Mouse (Mus musculus) right cerebral cortex, postnatal 4 days (tissue): Measurements from ENCODE around the gene Eif5.
"Not testable (repeated sequence)": the region's sequence is repeated elsewhere in the genome, so short reads cannot be mapped to it uniquely, and the experiment has no call there.

Experiments used
- DNase-seq: peaks from one replicate; pipeline ENCODE4 v3.0.0-alpha.2; 2022

Eif5 gene

DNA sequence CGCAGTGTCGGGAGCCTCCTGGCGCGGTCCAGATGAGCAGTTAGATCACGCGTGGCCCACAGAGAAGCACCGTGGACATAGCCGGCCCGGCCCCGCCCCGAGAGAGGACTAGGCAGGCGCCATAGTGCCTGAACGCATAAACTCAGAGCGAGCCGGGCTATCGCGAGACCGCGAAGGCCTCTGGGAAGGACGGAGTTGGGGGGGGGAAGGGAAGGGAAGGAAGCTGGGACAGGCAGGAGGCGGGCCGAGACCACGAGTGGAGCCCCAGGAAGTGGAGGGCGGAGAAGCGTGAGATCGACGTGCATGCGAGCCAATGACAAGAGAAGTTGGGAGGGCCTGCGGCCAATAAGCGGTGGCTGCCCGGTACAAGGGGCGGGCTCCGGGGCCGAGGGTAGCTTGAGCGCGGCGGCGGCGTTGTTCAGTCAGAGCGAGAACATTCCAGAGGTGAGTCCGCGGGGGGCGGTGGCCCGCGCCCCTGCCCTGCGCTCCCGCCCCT is at the start of gene Eif5:
Eif5 (plus strand) TSS at position 221 of the 496 bp plus-strand sequence.
- peak; percentile 99 for DNase-seq

DNA sequence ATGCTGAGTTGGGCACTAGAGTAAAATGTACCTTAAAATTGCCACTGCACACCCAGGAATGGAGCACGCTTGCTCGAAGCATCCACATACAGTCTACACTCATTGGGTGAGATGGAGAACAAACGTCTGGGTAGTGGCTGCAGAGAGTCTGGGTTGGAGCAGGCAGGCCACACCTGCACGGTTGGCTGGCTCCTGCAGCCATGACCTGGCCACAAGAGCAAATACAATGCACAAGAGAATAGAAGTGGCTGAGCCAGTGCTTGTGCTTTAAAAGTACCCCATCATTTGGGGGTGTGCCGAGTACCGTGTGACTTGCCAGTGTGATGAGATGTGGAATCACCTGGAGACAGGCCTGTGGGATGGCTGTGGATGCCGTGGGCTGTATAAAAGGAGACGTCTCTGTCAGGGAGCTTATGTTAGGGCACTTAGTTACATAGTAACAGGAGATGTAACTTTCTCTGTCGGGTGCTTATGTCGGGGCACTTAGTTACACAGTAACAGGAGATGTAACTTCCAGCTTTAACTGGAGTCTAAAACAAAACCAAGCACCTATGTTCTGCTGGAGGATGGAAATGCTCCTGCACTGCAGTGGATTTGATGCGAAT is 48.5 kb upstream of the Eif5 start:
- no peak for DNase-seq

DNA sequence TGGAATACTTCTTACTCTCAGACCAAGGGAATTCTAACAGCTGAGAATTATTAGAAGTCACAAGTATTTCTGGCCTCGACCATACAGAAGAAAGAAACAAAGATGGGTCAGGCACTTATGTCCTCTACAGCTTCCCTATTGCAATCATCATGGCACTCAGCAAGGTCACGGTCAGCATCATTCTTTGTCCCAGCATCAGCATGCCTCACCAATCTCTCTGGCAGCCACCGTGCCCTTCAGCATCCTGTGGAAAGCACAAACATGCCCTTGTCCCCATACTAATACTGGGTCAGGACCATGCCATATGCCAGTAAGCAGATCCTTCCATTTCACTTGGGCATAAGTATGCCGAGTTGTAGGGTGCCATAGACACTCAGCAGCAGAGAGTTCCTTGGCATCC is 42.9 kb upstream of the Eif5 start:
- no peak for DNase-seq

DNA sequence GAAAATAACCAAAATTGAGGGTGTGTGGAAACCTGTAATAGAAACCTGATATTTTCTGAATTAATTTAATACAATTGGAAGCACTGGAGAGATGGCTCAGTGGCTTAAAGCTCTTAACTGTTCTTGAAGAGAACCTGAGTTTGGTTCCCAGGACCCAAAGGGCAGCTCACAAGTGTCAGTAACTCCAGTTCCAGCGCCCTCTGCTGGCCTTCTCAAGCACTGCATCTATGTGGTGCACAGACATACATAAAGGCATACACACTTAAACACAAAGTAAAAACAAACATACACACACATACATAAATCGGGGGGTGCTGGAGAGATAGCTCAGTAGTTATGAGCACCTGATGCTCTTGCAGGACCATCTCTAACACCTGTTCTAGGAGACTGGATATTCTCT is 40.7 kb upstream of the Eif5 start:
- no peak for DNase-seq

DNA sequence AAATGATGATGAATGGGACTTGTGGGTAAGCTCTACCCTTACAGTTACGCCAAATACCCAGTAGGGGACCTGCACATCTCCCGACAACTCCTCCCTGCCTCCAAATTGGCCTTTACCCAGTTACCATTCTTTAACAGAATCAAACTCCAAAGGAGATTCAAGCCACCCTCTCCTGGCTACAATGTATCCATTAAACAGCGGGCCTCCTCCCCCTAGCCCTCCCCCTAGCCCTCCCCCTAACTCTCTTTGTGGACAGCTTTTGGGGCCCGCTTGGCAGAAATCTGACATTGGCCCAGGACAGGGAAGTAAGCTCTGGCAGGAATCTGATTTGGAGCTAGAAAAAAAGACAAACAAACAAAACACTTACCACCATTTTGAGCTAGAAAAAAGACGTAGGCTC is 38.2 kb upstream of the Eif5 start:
- no peak for DNase-seq

DNA sequence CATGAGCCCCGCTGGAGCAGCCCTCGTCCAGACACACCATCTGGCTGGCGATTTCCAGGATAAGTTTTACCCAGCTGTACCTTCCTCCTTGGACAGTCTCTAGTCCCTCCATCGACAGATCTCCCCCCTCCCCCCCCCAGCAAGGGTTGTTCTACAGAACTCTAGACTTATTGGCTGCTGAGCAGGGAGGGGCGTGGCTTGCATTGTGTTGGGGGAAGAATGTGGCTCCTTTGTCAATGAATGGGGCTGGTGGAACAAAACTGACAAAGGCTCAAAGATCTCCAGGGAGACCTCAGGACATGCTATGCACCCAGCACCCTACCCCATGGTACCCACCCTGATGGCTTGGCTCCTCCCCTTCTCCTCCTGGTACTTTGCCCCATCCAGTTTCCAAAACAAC is 37.1 kb upstream of the Eif5 start:
- no peak for DNase-seq

DNA sequence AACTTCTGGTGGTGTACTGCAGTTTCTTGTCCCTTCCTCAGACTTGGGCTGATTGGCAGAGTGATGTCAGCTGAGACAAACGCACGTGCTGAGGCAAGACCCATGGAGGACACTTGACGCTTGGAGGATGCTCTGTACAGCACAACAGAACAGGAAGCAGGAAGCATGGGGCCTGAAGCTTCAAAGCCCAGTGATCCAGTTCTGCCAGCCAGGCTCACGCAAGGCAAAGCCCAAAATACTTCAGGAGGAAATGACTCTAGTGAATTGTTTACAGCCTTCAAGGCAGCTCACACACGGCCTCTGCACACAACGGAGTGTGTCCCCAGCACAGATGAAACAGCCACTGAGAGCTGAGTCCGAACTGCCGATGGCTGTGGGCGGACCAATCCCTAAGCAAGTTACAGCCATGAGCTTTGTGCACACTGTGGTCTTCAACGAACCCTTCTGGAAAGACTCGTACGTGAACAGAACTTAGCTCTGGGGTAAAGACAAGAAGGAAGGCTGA is 34.7 kb upstream of the Eif5 start:
- DNase-seq, result no peak

DNA sequence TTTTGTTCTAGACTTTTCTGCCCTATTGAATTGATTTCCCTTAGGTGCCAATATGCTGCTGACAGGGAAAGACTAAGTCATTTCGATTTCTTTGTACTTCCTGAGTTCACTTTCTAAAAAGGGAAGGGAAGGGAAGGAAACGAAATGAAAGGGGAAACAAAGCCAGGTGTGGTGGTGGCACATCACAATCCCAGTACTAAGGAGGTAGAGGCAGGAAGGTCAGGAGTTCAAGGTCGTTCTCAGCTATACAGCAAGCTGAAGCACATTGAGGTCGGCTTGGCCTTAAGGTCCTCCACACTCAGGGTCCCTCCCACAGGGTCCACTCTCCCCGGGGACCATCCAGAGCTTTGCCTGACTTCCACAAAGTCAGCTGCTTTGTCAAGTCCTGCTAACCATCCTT is 34.2 kb upstream of the Eif5 start:
- DNase-seq, result no peak

DNA sequence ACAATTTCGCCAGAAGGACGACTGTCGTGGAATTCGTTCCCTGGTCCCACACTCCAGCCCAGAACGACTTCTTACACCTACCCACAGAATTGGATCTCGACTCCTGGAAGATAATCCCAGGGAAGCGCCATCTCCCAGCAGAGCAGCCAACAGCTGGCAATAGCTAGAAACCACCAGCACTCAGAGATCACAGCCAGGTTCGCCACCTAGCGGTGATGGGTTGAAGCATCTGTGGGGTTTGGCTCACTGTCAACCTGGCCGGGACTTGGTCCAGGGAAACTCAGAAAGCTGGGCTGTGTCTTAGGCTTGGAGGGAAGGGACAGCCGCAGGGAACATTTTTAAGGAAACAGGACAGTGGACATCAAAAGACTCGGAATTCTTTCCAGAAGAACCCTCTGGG is 32.9 kb upstream of the Eif5 start:
- peak; percentile 95 for DNase-seq

DNA sequence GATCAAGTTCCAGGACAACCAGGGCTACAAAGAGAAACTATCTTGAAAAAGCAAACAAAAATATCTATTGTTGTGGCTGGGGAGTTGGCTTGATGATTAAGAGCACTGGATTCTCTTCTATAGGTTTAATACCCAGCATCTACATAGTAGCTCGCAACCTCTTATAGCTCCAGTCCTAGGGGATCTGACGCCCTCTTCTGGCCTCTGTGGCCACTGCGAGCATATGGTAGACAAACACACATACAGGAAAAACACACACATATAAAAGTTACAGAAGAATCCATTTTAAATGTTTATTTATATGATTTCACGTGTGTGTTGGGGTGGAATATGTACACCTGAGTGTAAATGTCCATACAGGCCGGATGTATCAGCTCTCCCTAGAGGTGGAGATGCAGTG is 30.8 kb upstream of the Eif5 start:
- no peak for DNase-seq

DNA sequence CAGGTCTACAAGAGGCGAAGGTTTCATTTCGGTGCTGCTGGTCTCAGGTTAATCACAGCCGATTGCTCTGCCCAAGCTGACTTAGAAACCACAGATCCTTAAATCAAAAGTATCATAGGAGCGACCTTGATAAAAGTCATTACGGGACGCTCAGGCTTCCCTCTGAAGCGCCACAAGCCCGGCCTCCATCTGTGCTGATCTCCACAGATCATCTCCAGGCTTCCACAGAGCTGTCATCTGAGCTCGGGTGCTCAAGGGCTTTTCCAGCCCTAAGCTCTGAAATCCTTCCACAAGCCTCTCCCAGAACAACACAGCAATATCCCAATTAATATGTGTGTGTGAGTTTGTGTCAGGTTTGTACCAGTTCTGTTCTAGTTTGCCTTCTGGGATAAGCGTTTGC is 29.9 kb upstream of the Eif5 start:
- DNase-seq, result no peak

DNA sequence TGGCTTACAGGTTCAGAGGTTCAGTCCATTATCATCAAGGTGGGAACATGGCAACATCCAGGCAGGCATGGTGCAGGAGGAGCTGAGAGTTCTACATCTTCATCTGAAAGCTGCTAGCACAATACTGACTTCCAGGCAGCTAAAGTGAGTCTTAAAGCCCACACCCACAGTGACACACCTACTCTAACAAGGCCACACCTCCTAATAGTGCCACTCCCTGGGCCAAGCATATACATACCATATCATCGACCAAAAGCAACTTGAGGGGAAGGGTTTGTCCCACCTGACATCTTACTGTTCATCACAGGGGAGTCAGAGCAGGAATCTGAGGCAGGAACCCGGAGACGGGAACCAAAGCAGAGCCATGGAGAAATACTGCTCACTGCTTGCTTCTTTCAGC is 29.4 kb upstream of the Eif5 start:
- DNase-seq, result not testable (repeated sequence)

DNA sequence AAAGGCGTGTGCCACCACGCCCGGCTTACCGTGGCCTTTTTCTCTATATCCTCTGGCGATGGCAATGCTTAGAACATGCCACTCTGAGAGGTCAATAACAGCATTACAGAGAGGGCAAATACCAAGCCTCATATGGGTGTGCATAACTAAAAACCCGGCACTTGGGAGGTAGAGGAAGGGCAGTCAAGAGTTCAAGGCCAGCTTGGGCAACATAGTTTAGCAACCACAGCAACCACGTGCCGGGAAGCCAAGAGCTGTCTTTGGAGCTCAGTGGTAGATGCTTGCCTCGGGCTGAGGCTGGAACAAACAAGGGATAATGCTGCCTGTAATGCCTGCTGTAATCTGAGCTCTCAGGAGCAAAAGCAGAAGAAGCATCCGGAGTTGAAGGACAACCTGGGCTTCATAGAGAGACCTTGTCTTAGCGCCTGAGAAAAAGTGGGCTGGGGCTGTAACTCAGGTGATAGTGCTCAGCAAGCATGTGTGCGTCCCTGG is 25.2 kb upstream of the Eif5 start:
- DNase-seq, result no peak

DNA sequence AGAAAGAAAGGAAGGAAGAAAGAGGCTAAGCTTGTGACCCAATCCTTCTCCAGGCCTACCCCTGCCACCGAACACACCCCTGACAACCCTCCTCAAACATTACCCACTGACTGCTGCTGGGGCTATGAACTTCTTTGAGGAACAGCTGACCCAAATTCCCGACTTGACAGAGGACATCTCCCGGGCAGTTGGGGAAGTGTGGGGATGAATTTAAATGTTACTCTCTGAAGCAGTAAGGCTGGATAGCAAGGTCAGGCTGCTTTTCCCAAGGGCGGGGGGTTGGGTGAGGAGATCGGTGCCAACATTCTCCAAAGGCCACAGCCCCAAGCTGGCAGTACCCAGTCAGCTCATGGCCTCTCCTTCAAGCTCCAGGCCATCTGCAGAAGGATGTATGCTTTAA is 24.1 kb upstream of the Eif5 start:
- DNase-seq, result peak; percentile 22

DNA sequence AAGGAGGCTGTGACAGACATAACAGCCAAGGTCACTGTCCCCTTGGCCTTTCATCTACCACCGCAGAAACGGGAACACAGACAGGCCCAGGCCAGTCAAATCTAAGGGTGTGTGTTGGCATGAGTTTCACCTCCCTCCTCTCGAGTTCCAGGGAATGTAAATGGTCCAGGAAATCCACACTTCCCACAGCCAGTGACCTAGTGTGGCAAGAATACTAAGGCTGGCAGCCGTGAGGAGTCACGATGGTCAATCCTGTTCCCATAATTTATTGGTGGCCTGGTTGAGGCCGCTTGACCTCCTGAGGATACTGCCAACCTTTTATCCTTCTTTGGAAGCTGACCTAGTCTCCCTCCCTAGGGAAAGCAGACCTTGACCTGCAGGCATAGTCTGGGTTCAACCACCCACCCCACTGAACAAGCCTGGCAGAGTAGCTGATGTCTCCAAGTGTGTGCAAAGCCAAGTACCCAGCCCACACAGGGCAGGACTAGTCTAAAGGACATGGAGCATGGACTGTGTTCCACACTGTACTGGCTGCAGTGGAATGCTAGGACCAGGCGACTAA is 23.5 kb upstream of the Eif5 start:
- DNase-seq, result no peak

DNA sequence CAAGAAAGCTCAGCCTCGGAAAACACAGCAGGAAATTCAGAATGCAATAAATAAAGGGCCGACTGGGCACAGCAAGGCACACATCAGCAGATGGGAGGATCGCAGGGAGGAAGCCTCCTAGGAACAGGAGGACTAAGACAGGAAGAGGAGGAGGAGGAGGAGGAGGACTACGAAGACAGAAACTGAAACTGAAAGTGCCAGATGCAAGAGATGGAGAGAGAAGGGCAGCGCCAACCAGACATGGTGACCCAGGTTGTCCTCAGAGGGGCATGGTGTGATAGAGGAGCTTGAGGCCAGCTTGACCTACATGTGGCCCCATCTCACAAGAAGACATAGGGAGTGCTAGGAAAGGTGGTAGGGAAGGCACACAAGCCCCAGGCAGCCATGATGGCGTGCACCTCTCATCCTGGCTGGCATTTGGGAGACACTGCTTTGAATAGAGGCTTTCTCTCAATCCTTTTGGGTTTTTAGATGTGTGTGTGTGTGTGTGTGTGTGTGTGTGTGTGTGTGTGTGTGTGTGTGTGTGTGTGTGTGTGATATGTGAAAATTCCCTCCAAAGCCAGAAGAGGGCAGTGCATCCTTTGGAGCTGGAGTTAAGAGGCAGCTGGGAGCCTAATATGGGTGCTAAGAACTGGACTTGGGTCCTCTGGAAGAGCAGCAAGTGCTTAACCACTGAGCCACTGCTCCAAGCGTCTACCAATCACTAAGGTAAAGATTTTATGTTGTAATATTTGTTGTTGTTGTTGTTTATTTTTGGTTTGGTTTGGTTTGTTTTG is 22.8 kb upstream of the Eif5 start:
- no peak for DNase-seq

DNA sequence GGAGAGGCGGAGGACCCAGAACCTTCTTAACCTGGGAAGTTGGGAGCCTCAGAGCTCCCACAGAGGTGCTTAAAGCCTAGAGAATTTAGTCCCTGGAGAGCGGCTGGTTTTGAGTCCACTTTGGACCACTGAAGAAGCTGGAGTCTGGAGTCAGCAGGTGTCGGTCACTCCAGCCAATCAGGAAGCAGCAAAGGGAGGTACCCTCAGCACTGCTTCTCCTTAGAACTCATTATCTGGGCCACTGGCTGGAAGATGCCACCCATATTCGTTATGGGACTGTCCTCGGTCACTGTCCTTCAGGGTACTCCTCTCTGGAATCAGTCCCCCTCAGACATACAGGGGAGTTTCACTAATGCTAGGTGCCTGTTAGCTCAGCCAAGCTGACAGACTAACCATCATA is 21.9 kb upstream of the Eif5 start:
- no peak for DNase-seq

DNA sequence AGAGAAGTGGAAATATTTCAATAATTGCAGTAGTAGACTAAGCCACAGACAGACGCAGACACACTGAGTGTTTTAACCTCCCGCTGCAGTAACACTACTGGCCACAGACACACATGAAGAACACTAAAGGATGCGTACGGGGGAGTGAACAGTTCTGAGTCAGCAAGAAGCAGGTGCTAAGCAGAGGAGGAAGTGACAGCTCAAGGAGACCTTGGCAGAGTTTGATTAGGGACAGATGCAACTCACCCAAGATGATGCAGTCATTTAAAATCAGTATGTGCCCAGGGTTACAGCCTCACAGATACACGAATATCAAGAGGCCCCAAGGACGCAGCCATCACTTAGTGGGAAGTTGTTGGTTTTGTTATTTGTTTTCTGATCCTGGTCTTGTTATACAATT is 21.0 kb upstream of the Eif5 start:
- DNase-seq, result no peak

DNA sequence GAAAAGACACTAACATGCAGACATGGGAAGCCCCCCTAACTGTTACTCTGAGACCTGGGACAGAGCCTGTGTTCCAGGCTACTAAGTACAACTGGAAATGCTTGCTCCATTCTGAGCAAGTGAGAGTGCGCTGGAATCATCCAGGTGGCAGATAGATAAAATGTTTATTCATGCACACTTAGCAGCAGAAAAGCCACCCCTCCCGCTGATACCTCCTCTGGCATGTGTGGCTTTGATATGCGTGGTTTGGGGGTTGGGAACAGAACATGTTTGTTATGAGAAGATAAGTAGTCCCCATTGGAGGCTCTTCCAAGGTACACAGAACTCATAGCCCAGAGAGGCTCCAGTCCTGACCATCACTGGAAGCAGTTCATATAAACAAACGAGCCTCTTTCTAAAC is 19.9 kb upstream of the Eif5 start:
- DNase-seq, result no peak

DNA sequence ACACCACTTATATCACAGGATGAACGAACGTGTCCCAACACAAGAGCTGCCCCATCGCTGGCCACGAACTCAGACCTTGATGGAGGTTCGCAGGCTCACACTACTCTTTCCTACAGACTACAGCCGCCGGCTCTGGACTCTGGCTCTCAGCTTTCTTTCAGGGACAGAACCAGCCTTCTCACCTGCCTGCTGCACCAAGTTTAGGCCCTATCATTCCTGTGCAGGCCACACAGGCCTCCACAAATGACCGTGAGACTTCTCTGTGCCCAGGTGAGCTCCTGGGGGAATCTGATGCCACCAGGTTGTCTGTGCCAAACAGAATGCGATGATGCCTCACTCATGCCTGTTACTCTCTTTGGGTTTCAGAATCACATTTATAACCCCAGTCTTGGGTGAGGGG is 19.4 kb upstream of the Eif5 start:
- no peak for DNase-seq

DNA sequence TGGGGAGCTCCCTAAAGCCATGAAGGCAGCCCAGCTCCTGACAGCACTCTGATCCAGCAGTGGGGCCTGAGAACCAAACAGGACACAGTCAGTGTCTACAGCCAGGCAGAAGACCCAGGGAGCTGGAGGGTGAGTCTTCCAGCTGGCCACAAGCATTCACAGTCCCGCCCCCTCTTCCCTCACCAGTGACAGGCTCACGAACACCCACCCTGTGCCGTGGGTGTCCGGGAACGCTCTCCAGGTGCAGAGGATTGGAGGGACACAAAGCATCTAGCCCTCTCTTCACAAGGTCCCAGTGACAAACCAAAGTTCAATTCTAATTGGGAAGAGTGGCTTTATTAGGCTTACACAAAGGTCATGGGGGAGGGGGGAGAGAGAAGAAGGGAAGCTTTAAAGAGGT is 18.0 kb upstream of the Eif5 start:
- no peak for DNase-seq

DNA sequence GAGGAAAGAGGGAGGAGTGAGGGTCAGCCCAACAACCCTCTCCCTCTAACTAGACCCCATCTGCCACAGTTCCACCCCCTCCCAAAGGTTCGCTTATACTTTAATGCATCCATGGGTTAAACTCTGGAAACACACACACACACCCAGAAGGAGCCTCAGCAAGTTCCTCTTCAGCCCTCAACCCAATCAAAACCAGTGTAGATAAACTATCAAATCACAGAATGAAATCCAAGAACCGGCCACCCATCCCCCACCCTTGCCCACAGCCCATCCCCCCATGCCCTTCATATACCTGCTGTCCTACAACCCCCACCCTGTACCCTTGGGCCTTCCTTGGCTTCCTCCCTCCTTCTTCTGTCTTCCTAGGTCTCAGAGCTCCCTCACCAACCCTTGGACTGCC is 16.8 kb upstream of the Eif5 start:
- DNase-seq, result no peak

DNA sequence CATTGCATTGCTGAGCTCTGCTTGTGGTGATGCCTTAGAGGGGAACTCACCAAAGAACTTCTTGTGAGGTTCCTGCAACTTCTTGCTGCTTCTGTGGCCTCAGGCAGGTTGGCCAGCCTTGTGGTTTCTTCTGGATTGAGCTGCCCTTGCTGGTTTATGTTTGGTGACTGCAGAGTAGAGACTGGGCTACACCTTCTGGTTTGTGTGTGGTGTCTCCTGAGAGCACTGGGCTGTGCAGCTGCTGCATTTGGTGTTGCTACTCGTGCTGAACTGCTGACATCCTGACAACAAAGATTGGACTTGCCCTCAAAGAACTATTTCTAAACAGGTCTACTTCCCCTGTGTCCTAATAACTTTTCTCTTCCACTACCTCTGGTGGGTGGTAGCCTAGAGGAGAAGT is 13.3 kb upstream of the Eif5 start:
- DNase-seq, result no peak

DNA sequence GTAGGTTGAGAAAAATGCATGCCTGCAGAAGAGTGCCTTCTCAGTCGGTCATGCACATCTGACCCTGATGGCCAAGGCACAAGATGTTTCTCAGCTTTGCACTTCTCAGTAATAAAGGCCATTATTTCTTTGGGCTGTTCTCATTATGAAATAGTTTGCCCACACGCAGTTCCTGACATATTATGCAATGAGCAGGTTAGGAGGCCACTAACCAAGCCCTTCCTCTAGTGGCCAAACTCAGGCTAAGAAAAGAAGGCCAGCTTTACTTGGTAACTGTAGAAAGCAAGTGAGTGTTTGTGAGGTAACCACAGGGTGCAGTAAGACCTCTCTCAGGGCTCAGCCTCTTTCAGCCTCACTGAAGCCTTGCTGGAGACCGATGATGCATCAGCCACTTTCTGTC is 12.9 kb upstream of the Eif5 start:
- no peak for DNase-seq
